Mouse (Mus musculus): ENCODE measurements around the gene Jsrp1. TPM values are rescaled to one million over a fixed set of nuclear protein-coding genes. Genes with fewer than 3 reads are reported as not detected.

Gene Jsrp1
- polyA plus RNA-seq, 1 experiment: not detected

- WGBS: 54% methylated on average over 40 of the region's 41 CpGs
- Histone ChIP-seq H3K27ac (ENCODE audit: insufficient read depth, low read depth, low read length) (no peak overlapping the region), H3K4me1 (ENCODE audit: control insufficient read depth, insufficient read depth, low read length) (peaks cover 16% of the 10 kb centered on the region; the same call in 1 of the 2 replicates), H3K4me3 (ENCODE audit: insufficient read depth, low read depth, low read length) (no peak overlapping the region)
- no peak for TF ChIP-seq POLR2A (IDR thresholded peaks at IDR 0.05; ENCODE audit: insufficient read depth, low read depth, low read length)
- no peak for TF ChIP-seq CTCF (IDR thresholded peaks at IDR 0.05; ENCODE audit: insufficient read depth, low read depth, low read length)
Observed at GRCm38 (mm10) chr10:80792175-80793032, 20.9 kb downstream of the Jsrp1 start.

DNA sequence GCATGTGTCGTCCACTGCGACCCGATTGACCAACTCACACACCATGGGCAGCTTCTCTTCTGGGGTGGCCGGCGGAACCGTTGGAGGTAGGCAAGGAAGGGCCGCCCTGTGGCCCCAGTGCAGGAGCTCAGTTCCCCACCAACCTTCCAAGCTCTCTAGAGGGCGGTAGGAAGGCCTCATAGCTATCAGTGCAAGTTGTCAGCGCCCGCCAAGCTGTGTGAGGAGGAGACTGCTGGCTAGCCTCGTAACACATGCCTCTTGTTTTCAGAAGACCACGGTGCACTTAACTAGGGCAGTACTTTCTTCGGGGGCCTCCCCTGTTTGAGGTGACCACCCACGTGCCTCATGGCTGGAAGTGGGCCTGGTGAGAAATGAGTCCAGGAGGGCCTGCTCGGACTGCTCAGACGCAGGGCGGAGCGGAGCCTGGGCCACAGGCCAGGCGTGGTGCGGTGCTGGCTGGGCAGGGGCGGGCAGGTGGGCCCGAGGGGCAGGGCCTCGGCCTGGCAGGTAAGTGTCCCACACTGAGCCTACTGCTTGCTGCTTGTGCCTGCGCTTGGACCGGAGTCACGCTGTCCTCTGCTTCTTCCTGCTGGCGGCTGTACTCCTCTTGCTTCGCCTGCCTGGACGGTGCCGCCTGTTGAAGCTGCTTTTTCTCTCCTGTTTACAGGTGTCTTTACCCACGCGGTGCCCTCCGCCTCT, 21.7 kb downstream of the Jsrp1 start:
- no peak for TF ChIP-seq POLR2A (IDR thresholded peaks at IDR 0.05; ENCODE audit: insufficient read depth, low read depth, low read length)
- TF ChIP-seq CTCF (IDR thresholded peaks at IDR 0.05; ENCODE audit: insufficient read depth, low read depth, low read length): no peak
- WGBS: 76% methylated on average over 33 of the region's 33 CpGs
- no peak overlapping the region for H3K4me3 ChIP-seq (ENCODE audit: insufficient read depth, low read depth, low read length)
- peaks cover 15% of the 10 kb centered on the region; the same call in 1 of the 2 replicates for H3K4me1 ChIP-seq (ENCODE audit: control insufficient read depth, insufficient read depth, low read length)
- H3K27ac ChIP-seq (ENCODE audit: insufficient read depth, low read depth, low read length): no peak overlapping the region

GRCm38 (mm10) chr10:80790761-80791404, 22.4 kb downstream of the Jsrp1 start:
- peaks cover 10% of the 10 kb centered on the region; the same call in 1 of the 2 replicates for H3K4me1 ChIP-seq (ENCODE audit: control insufficient read depth, insufficient read depth, low read length)
- no peak overlapping the region for H3K27ac ChIP-seq (ENCODE audit: insufficient read depth, low read depth, low read length)
- WGBS: 90% methylated on average over 19 of the region's 19 CpGs
- no peak for TF ChIP-seq CTCF (IDR thresholded peaks at IDR 0.05; ENCODE audit: insufficient read depth, low read depth, low read length)
- TF ChIP-seq POLR2A (IDR thresholded peaks at IDR 0.05; ENCODE audit: insufficient read depth, low read depth, low read length): no peak
- no peak overlapping the region for H3K4me3 ChIP-seq (ENCODE audit: insufficient read depth, low read depth, low read length)

DNA sequence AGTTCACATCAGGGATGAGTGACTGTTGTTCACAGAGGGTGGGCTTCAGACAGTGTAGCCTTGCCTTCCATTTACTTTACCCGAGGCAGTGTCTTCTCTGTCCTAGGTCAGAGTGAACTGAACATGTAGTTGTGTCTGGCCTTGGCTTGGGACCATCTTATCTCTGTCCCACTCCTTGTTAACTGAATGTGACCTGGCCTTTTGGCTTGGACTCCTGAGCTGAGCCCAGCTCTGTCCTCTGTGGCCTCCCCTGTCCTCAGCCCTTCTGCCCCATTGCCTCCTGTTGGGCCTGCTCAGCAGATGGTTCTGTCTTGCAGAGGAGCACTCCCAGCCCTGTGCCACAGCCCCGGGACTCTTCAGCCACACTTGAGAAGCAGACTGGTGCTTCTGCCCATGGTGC, 25.8 kb downstream of the Jsrp1 start:
- H3K4me1 ChIP-seq (ENCODE audit: control insufficient read depth, insufficient read depth, low read length): peaks cover 8% of the 10 kb centered on the region; the same call in 1 of the 2 replicates
- no peak overlapping the region for H3K27ac ChIP-seq (ENCODE audit: insufficient read depth, low read depth, low read length)
- WGBS: 81% methylated on average over 2 of the region's 2 CpGs
- TF ChIP-seq CTCF (IDR thresholded peaks at IDR 0.05; ENCODE audit: insufficient read depth, low read depth, low read length) (no peak), POLR2A (IDR thresholded peaks at IDR 0.05; ENCODE audit: insufficient read depth, low read depth, low read length) (no peak)
- H3K4me3 ChIP-seq (ENCODE audit: insufficient read depth, low read depth, low read length): no peak overlapping the region

DNA sequence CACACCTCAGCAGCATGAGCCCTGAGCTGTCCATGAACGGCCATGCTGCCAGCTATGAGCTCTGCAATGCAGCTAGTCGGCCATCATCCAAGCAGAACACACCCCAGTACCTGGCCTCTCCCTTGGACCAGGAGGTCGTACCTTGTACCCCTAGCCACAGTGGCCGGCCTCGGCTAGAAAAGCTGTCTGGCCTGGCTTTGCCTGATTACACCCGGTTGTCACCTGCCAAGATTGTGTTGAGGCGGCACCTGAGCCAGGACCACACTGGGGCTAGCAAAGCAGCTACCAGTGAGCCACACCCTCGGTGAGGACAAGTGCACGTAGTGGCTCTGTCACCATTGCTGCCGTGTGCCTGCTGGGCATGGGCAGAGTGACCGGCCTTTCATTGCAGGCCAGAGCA, 27.3 kb downstream of the Jsrp1 start:
- Histone ChIP-seq H3K27ac (ENCODE audit: insufficient read depth, low read depth, low read length) (no peak overlapping the region), H3K4me1 (ENCODE audit: control insufficient read depth, insufficient read depth, low read length) (no peaks in the 10 kb centered on the region), H3K4me3 (ENCODE audit: insufficient read depth, low read depth, low read length) (no peak overlapping the region)
- 95% methylated on average over 11 of the region's 11 CpGs for WGBS
- TF ChIP-seq POLR2A (IDR thresholded peaks at IDR 0.05; ENCODE audit: insufficient read depth, low read depth, low read length): no peak
- TF ChIP-seq CTCF (IDR thresholded peaks at IDR 0.05; ENCODE audit: insufficient read depth, low read depth, low read length): no peak

DNA sequence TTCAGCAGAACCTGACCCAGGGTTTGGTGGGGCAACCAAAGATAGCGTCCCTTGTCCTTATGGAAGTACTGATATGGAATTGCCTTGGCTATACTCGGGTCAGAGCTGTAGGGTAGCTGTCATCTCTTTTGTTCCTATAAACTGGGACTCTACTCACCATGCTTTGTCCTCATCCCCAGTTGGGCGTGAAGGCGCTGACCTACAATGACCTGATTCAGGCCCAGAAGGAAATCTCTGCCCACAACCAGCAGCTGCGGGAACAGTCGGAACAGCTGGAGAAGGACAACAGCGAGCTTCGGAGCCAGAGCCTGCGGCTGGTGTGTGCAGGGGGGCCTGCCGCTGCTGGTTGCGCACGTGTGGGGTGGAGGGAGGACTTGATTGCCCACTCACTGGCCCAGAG, 28.4 kb downstream of the Jsrp1 start:
- WGBS: 72% methylated on average over 12 of the region's 12 CpGs
- H3K4me1 ChIP-seq (ENCODE audit: control insufficient read depth, insufficient read depth, low read length): no peaks in the 10 kb centered on the region
- H3K27ac ChIP-seq (ENCODE audit: insufficient read depth, low read depth, low read length): no peak overlapping the region
- TF ChIP-seq CTCF (IDR thresholded peaks at IDR 0.05; ENCODE audit: insufficient read depth, low read depth, low read length): no peak
- no peak overlapping the region for H3K4me3 ChIP-seq (ENCODE audit: insufficient read depth, low read depth, low read length)

DNA sequence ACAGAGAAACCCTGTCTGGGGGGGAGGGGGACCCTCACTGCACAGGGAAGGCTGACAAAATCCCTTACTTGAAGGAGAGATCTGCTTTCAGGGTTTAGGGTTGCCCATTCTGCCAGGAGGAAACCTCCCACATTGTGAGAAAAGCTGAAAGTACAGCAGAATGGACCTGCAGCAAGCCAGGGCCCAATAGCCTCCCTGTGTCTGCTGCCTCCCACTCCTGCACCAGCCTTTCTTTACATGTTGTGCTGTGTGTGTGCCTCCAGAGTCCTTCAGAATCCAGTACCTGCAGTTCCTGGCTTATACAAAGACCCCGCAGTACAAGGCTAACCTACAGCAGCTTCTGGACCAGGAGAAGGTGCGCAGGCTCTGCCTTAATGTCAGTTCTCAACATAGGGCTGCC, 29.0 kb downstream of the Jsrp1 start:
- H3K27ac ChIP-seq (ENCODE audit: insufficient read depth, low read depth, low read length): no peak overlapping the region
- no peak overlapping the region for H3K4me3 ChIP-seq (ENCODE audit: insufficient read depth, low read depth, low read length)
- H3K4me1 ChIP-seq (ENCODE audit: control insufficient read depth, insufficient read depth, low read length): no peaks in the 10 kb centered on the region
- 96% methylated on average over 2 of the region's 2 CpGs for WGBS
- TF ChIP-seq POLR2A (IDR thresholded peaks at IDR 0.05; ENCODE audit: insufficient read depth, low read depth, low read length) (no peak), CTCF (IDR thresholded peaks at IDR 0.05; ENCODE audit: insufficient read depth, low read depth, low read length) (no peak)

- TF ChIP-seq POLR2A (IDR thresholded peaks at IDR 0.05; ENCODE audit: insufficient read depth, low read depth, low read length) (no peak), CTCF (IDR thresholded peaks at IDR 0.05; ENCODE audit: insufficient read depth, low read depth, low read length) (no peak)
- H3K4me1 ChIP-seq (ENCODE audit: control insufficient read depth, insufficient read depth, low read length): peaks cover 5% of the 10 kb centered on the region
- no peak overlapping the region for H3K4me3 ChIP-seq (ENCODE audit: insufficient read depth, low read depth, low read length)
- H3K27ac ChIP-seq (ENCODE audit: insufficient read depth, low read depth, low read length): no peak overlapping the region
Observed at GRCm38 (mm10) chr10:80779565-80779964, 33.7 kb downstream of the Jsrp1 start.

DNA sequence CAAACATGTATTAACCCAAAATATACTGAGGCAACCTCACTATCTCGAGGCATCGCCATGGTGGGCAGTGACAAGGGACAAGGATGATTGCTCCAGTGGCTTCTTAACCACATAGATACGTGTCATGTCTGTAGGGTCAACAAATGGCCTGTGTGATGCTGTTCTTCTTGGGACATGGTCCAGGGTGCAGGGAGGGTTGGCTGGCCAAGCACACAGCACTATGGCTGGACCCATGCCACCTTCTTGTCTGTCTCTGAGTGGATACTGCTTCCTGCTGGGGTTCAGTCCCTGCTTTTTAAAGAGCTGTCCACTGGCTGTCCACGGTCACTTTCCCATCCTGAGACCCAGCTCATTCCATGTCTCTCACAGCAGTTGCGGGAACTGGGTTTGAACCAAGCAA, 36.2 kb downstream of the Jsrp1 start:
- WGBS: 85% methylated on average over 5 of the region's 5 CpGs
- H3K4me1 ChIP-seq (ENCODE audit: control insufficient read depth, insufficient read depth, low read length): peaks cover 26% of the 10 kb centered on the region
- no peak for TF ChIP-seq CTCF (IDR thresholded peaks at IDR 0.05; ENCODE audit: insufficient read depth, low read depth, low read length)
- no peak for TF ChIP-seq POLR2A (IDR thresholded peaks at IDR 0.05; ENCODE audit: insufficient read depth, low read depth, low read length)
- no peak overlapping the region for H3K4me3 ChIP-seq (ENCODE audit: insufficient read depth, low read depth, low read length)
- H3K27ac ChIP-seq (ENCODE audit: insufficient read depth, low read depth, low read length): no peak overlapping the region
